Mouse (Mus musculus): ENCODE data around the gene Tas2r143. TPM values are rescaled to one million over a fixed set of nuclear protein-coding genes. Genes with fewer than 3 reads are reported as not detected.

Gene Tas2r143
- polyA plus RNA-seq, 1 experiment from 2014 or later: not detected

DNA sequence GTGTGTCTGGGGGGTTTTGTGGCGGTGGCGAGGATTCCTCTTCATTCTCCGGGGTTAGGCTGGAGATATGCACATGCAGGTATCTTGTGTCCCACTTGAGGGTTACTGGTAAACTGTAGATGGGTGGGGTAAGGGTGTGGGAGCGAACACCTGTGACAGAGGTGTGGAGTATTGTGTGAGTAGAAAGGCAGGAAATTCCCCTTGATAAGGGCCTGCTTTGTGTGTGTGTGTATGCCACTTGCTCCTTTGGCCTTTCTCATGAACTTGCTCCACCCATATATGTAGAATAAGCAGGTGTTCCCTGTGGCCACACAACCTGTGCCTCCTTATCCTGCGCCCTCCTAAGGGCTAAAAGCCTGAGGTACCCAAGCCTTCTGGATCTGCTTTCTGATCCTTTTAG, 43.1 kb upstream of the Tas2r143 start:
- Histone ChIP-seq H3K9ac (no peak overlapping the region), H3K4me2 (replicated peaks) (no peak overlapping the region), H3K27ac (no peak overlapping the region), H3K36me3 (replicated peaks; ENCODE audit: control insufficient read depth, insufficient read depth) (peaks cover 58% of the 10 kb centered on the region), H3K27me3 (ENCODE audit: control insufficient read depth, insufficient read depth, low read length) (no peaks in the 10 kb centered on the region), H3K4me1 (replicated peaks; ENCODE audit: control insufficient read depth, insufficient read depth, low read length) (peaks cover 5% of the 10 kb centered on the region; the same call in 1 of the 2 replicates), H3K4me3 (replicated peaks; ENCODE audit: low read length) (no peak overlapping the region), H3K9me3 (ENCODE audit: control insufficient read depth, low read length) (no peaks in the 10 kb centered on the region)
- ATAC-seq (ENCODE audit: low FRiP score): no peak
- WGBS: 95% methylated on average over 5 of the region's 5 CpGs
- DNase-seq (ENCODE audit: low spot score): no peak

DNA sequence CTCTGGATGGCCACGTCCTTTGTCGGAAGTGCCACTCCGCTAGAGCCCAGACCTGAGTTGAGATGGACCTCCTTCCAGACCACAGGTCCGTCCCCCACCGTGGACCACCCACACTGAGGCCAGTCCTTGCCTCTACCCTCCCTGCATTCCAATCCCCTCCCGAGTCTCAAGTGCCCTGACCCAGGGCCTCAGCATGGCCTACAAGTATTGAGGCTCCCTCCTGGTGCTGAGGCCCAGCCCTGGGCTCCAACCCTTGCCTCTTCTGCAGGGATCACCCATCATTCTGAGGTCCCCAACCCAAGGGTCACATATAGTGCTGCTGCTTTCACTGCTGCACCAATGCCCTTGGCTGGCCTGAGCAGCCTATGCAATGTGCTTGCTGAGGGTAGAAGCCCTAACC, 42.1 kb upstream of the Tas2r143 start:
- Histone ChIP-seq H3K9ac (no peak overlapping the region), H3K9me3 (ENCODE audit: control insufficient read depth, low read length) (no peaks in the 10 kb centered on the region), H3K4me1 (replicated peaks; ENCODE audit: control insufficient read depth, insufficient read depth, low read length) (0 out of 2 replicates have a peak, but pooled peaks cover 5% of the 10 kb centered on the region), H3K4me2 (replicated peaks) (no peak overlapping the region), H3K36me3 (replicated peaks; ENCODE audit: control insufficient read depth, insufficient read depth) (peaks cover 54% of the 10 kb centered on the region), H3K4me3 (replicated peaks; ENCODE audit: low read length) (no peak overlapping the region), H3K27me3 (ENCODE audit: control insufficient read depth, insufficient read depth, low read length) (no peaks in the 10 kb centered on the region), H3K27ac (no peak overlapping the region)
- ATAC-seq (ENCODE audit: low FRiP score) (no peak), DNase-seq (ENCODE audit: low spot score) (no peak)
- WGBS: 80% methylated on average over 6 of the region's 6 CpGs

DNA sequence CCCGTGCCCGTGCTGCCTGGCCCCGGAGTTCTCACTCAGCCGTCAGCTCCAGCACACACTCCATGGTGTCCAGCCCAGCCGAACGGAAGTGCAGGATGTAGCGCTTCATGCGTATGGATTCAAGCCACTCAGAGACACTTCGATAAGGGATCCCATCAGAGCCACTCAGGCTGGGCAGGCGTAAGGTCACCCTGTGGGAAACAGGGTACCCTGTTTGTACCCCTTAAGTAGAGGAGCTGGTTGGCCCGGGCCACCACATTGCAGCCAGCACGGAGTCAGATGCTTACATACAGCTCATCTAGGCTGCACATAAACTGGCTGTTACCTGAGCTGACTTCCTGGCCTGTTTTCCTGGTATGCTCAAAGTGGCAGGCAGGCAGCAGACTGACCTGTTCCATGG, 41.1 kb upstream of the Tas2r143 start:
- H3K4me2 ChIP-seq (replicated peaks): no peak overlapping the region
- DNase-seq (ENCODE audit: low spot score) (no peak), ATAC-seq (ENCODE audit: low FRiP score) (no peak)
- no peak overlapping the region for H3K27ac ChIP-seq
- no peaks in the 10 kb centered on the region for H3K9me3 ChIP-seq (ENCODE audit: control insufficient read depth, low read length)
- H3K4me1 ChIP-seq (replicated peaks; ENCODE audit: control insufficient read depth, insufficient read depth, low read length): 0 out of 2 replicates have a peak, but pooled peaks cover 5% of the 10 kb centered on the region
- no peaks in the 10 kb centered on the region for H3K27me3 ChIP-seq (ENCODE audit: control insufficient read depth, insufficient read depth, low read length)
- no peak overlapping the region for H3K4me3 ChIP-seq (replicated peaks; ENCODE audit: low read length)
- no peak overlapping the region for H3K9ac ChIP-seq
- H3K36me3 ChIP-seq (replicated peaks; ENCODE audit: control insufficient read depth, insufficient read depth): peaks cover 50% of the 10 kb centered on the region
- 93% methylated on average over 12 of the region's 12 CpGs for WGBS

DNA sequence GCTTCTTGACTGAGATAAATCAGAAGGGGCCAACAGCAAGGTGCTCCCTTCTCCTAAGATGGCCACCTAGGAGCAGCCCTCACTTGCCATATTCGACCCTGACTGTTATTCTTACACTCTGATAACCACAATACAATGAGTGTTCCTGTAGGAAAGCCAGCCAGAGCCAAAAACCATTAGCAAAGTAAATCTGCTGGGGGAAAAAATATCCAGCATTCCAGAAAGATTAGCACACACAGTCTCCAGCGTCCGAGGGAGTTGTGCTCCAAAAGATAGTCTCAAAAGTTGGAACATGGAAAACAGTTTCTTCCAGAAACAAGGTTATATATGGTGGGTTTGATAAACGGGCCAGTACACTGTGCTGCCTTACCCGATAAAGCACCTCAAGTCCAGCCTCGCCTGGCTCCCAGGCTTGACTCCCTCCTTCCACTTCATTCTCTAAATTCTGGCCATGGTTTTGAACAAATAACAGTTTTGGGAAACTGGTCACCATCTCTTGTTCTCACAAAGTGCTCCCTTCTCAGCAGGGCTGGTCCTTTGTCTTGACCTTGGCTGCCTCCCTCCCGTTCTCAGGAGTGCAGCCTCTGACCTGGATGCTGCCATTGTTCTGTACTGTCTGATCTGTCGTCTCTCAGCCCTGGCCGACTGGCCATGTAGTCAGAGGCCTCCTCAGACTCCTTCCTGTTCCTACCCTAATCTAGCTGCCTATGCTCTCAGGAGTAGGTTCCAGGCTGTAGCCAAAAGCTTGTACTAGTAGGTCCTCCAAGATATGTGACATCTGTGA, 40.5 kb upstream of the Tas2r143 start:
- Histone ChIP-seq H3K4me1 (replicated peaks; ENCODE audit: control insufficient read depth, insufficient read depth, low read length) (no peaks in the 10 kb centered on the region), H3K36me3 (replicated peaks; ENCODE audit: control insufficient read depth, insufficient read depth) (peaks cover 50% of the 10 kb centered on the region), H3K9ac (no peak overlapping the region), H3K9me3 (ENCODE audit: control insufficient read depth, low read length) (no peaks in the 10 kb centered on the region), H3K4me3 (replicated peaks; ENCODE audit: low read length) (no peak overlapping the region), H3K27me3 (ENCODE audit: control insufficient read depth, insufficient read depth, low read length) (no peaks in the 10 kb centered on the region), H3K4me2 (replicated peaks) (no peak overlapping the region), H3K27ac (no peak overlapping the region)
- ATAC-seq (ENCODE audit: low FRiP score): no peak
- DNase-seq (ENCODE audit: low spot score): no peak
- WGBS: 75% methylated on average over 9 of the region's 9 CpGs

DNA sequence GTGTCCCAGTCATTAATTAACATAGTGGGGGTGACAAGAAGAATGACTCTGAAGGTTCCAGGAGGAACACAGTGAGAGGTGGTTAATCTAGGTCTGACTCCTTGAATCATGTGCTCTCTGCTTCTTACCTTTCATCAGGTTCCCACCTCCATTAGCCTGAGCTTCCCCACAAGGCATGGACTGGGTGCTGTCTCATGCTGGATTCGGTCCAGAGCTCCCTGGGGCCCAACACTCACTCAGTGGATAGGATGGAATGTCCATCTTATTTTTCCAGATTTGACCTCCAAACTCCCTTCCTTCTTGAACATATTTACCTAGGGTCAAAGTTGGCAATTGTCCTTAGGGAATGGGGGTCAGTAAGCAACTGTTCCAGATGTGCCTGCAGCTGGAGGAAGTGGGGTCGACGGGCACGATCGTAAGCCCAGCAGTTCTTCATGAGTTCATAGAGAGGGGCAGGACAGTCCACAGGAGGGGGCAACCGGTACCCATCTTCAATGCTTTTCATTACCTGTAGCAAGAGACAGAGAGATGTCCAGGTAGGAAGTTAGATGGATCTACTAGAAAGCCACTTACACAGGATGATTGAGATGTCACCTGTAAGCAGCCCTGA, 39.7 kb upstream of the Tas2r143 start:
- no peak overlapping the region for H3K9ac ChIP-seq
- DNase-seq (ENCODE audit: low spot score): no peak
- H3K27me3 ChIP-seq (ENCODE audit: control insufficient read depth, insufficient read depth, low read length): no peaks in the 10 kb centered on the region
- peaks cover 46% of the 10 kb centered on the region for H3K36me3 ChIP-seq (replicated peaks; ENCODE audit: control insufficient read depth, insufficient read depth)
- no peaks in the 10 kb centered on the region for H3K4me1 ChIP-seq (replicated peaks; ENCODE audit: control insufficient read depth, insufficient read depth, low read length)
- no peak overlapping the region for H3K27ac ChIP-seq
- no peak for ATAC-seq (ENCODE audit: low FRiP score)
- H3K4me3 ChIP-seq (replicated peaks; ENCODE audit: low read length): no peak overlapping the region
- no peaks in the 10 kb centered on the region for H3K9me3 ChIP-seq (ENCODE audit: control insufficient read depth, low read length)
- WGBS: 88% methylated on average over 6 of the region's 6 CpGs
- no peak overlapping the region for H3K4me2 ChIP-seq (replicated peaks)

DNA sequence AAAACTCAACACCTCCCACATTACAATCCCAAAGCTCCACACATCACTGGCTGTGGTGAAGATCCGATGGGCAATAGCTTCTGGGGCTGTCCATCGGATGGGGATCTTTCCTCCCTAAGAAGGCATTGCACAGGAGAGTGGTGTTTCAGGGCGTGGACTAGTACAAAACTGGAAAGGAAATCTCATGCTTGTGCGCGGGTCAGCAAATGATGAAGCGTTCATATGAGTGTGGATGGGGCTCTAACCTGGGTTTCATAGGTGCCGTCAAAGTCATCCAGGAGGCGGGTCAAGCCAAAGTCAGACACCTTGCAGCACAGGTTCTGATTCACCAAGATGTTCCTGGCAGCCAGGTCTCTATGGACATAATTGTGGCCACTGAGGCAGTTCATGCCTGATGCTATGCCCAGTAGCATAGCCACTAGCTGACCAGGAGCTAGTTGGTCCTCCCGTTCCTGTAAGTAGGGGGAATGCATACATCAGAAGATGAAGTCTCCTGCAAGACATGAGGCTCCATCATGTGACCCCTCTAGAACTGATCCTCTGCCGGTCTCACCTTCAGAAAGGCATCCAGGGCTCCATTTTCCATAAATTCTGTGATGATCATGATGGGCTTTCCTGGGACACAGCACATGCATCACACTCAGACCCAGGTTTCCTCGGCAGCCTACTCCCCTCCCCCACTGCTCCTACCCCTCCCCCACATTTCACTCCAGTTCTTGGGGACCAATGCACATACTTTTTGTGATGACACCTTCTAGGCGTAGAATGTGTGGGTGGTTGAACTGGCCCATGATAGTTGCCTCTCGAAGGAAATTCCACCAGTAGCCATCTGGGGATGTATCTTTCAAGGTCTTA, 38.8 kb upstream of the Tas2r143 start:
- no peak overlapping the region for H3K9ac ChIP-seq
- no peaks in the 10 kb centered on the region for H3K9me3 ChIP-seq (ENCODE audit: control insufficient read depth, low read length)
- H3K4me2 ChIP-seq (replicated peaks): no peak overlapping the region
- DNase-seq (ENCODE audit: low spot score) (no peak), ATAC-seq (ENCODE audit: low FRiP score) (no peak)
- peaks cover 37% of the 10 kb centered on the region for H3K36me3 ChIP-seq (replicated peaks; ENCODE audit: control insufficient read depth, insufficient read depth)
- H3K4me1 ChIP-seq (replicated peaks; ENCODE audit: control insufficient read depth, insufficient read depth, low read length): no peaks in the 10 kb centered on the region
- H3K27me3 ChIP-seq (ENCODE audit: control insufficient read depth, insufficient read depth, low read length): no peaks in the 10 kb centered on the region
- H3K27ac ChIP-seq: no peak overlapping the region
- 97% methylated on average over 13 of the region's 13 CpGs for WGBS
- H3K4me3 ChIP-seq (replicated peaks; ENCODE audit: low read length): no peak overlapping the region

DNA sequence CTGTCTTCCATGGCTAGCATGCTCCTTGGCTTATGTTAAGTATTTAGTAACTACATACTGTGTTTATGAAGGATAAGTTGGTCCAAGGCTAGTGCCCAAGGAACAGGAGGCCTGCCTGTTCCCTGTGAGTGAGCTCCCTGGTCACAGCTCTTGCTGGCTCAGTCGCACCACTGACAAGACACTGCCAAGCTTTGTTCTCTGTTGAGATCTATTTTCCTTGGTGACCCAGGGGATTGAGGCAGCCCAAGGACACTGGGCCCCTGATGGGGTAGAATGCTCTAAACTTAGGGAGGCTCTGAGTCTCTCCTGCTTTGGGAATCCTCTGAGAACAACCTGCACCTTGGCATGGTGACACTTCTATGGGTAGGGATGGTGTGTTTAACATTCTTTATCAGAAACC, 38.0 kb upstream of the Tas2r143 start:
- Histone ChIP-seq H3K36me3 (replicated peaks; ENCODE audit: control insufficient read depth, insufficient read depth) (peaks cover 29% of the 10 kb centered on the region), H3K27me3 (ENCODE audit: control insufficient read depth, insufficient read depth, low read length) (no peaks in the 10 kb centered on the region), H3K27ac (no peak overlapping the region), H3K9ac (no peak overlapping the region), H3K4me1 (replicated peaks; ENCODE audit: control insufficient read depth, insufficient read depth, low read length) (no peaks in the 10 kb centered on the region), H3K4me2 (replicated peaks) (no peak overlapping the region), H3K4me3 (replicated peaks; ENCODE audit: low read length) (no peak overlapping the region), H3K9me3 (ENCODE audit: control insufficient read depth, low read length) (no peaks in the 10 kb centered on the region)
- no peak for DNase-seq (ENCODE audit: low spot score)
- WGBS: 59% methylated on average over 1 of the region's 1 CpGs
- no peak for ATAC-seq (ENCODE audit: low FRiP score)

DNA sequence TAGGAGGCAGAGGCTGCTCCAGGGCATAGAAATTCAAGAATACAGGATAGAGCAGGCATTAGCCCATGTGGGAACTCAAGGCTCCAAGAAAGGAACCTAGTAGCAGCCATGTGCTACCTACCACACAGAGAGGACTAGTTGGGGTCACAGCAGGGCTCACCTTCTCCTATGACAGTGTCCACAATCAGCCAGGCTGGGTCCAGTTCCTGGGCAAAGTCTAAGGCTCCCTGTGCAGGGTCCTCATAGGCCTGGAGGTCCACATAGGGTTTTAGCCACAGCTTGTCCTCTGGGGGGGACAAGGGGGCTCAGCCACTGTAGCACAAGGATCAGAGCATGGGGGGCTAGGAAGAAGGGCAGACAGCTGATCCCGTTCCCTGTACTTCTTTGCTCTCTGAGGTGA, 37.5 kb upstream of the Tas2r143 start:
- ATAC-seq (ENCODE audit: low FRiP score) (no peak), DNase-seq (ENCODE audit: low spot score) (no peak)
- Histone ChIP-seq H3K4me1 (replicated peaks; ENCODE audit: control insufficient read depth, insufficient read depth, low read length) (no peaks in the 10 kb centered on the region), H3K9me3 (ENCODE audit: control insufficient read depth, low read length) (no peaks in the 10 kb centered on the region), H3K27ac (no peak overlapping the region), H3K36me3 (replicated peaks; ENCODE audit: control insufficient read depth, insufficient read depth) (peaks cover 24% of the 10 kb centered on the region), H3K9ac (no peak overlapping the region), H3K4me3 (replicated peaks; ENCODE audit: low read length) (no peak overlapping the region), H3K4me2 (replicated peaks) (no peak overlapping the region), H3K27me3 (ENCODE audit: control insufficient read depth, insufficient read depth, low read length) (no peaks in the 10 kb centered on the region)
- 85% methylated on average over 1 of the region's 1 CpGs for WGBS

DNA sequence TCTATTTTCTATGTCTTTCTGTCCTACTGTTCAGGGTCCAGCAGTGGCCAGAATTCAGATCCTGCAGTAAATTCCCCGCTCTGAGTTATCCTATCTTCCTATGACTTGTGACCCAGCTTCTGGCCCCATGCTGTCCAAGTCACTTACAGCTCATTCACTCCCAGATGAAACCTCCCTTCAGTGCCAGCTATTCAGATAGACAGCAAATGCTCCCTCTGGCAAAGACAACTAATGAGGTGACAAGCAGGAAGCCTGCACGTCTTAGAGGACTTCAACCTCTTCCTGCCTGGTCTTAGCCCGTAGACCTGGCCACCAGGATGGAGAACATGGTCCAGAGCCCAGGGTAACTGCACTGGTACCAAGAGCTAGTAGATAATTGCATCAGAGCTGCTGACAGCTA, 37.1 kb upstream of the Tas2r143 start:
- no peak overlapping the region for H3K4me2 ChIP-seq (replicated peaks)
- no peaks in the 10 kb centered on the region for H3K9me3 ChIP-seq (ENCODE audit: control insufficient read depth, low read length)
- no peaks in the 10 kb centered on the region for H3K4me1 ChIP-seq (replicated peaks; ENCODE audit: control insufficient read depth, insufficient read depth, low read length)
- H3K4me3 ChIP-seq (replicated peaks; ENCODE audit: low read length): no peak overlapping the region
- H3K27me3 ChIP-seq (ENCODE audit: control insufficient read depth, insufficient read depth, low read length): no peaks in the 10 kb centered on the region
- H3K9ac ChIP-seq: no peak overlapping the region
- H3K36me3 ChIP-seq (replicated peaks; ENCODE audit: control insufficient read depth, insufficient read depth): peaks cover 20% of the 10 kb centered on the region
- WGBS: 60% methylated on average over 3 of the region's 3 CpGs
- no peak for ATAC-seq (ENCODE audit: low FRiP score)
- H3K27ac ChIP-seq: no peak overlapping the region
- DNase-seq (ENCODE audit: low spot score): no peak
